Mouse (Mus musculus) myocyte (in vitro differentiated cells): ENCODE measurements around the gene Pank1.

Source experiments
- E2F4 ChIP-seq: IDR thresholded peaks from one replicate; pipeline ENCODE4 v1.6.1; 2011; ENCODE audit warnings: mild to moderate bottlenecking, control low read depth, moderate library complexity; ENCODE audit not compliant: insufficient read depth
- MAX ChIP-seq: IDR thresholded peaks from one replicate; pipeline ENCODE4 v1.6.1; 2011; ENCODE audit warnings: low read depth, mild to moderate bottlenecking, control low read depth
- MYOD1 ChIP-seq, 3 experiments: IDR thresholded peaks; one replicate each; pipeline ENCODE4 v1.6.1; 2011; ENCODE audit warnings: control low read depth in 2 of 3, low read depth in 2 of 3, mild to moderate bottlenecking in 2 of 3, moderate library complexity in 1 of 3; ENCODE audit not compliant: insufficient read length in 2 of 3, control insufficient read depth in 1 of 3
- MYOG ChIP-seq, 3 experiments: IDR thresholded peaks; one replicate each; pipeline ENCODE4 v1.6.1; 2011; ENCODE audit warnings: control low read depth in 2 of 3, low read depth in 2 of 3, mild to moderate bottlenecking in 2 of 3; ENCODE audit not compliant: insufficient read length in 2 of 3, control insufficient read depth in 1 of 3, insufficient read depth in 1 of 3
- POLR2A ChIP-seq: IDR thresholded peaks from one replicate; pipeline ENCODE4 v1.6.1; 2011; ENCODE audit warnings: low read depth, mild to moderate bottlenecking, control low read depth, moderate library complexity; ENCODE audit not compliant: insufficient read length
- REST ChIP-seq: IDR thresholded peaks from one replicate; pipeline ENCODE4 v1.6.1; 2011; ENCODE audit warnings: mild to moderate bottlenecking, control low read depth, moderate library complexity; ENCODE audit not compliant: insufficient read depth, insufficient read length
- TCF12 ChIP-seq: IDR thresholded peaks from one replicate; pipeline ENCODE4 v1.6.1; 2011; ENCODE audit warnings: mild to moderate bottlenecking, control low read depth; ENCODE audit not compliant: poor library complexity, insufficient read depth, severe bottlenecking
- USF1 ChIP-seq: IDR thresholded peaks from one replicate; pipeline ENCODE4 v1.6.1; 2011; ENCODE audit warnings: low read depth, mild to moderate bottlenecking, control low read depth, moderate library complexity

DNA sequence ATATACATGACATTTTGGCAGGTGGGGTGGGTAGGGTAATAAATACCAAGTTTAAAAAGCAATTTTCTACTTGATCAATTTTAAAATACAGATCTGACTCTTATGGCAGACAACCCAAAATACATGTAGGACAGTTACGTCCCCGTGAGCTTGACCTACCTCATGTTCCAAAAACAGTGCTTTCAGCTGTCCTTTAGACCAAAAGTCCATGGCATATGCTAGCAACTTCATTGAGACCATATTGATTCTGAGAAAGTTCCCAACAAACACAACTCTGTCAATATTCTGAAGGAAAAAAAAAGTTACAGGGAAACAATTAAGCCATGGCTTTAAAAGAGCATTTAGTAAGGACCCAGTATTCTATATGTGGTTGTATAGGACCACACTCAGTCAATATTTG, 65.7 kb downstream of the Pank1 start:
- TF ChIP-seq POLR2A (no peak), E2F4 (no peak), MYOG (IDR thresholded peaks at IDR 0.05; ENCODE audit: control insufficient read depth in 1 of 3, insufficient read depth in 1 of 3, insufficient read length in 2 of 3, low read depth in 2 of 3) (no peak), TCF12 (no peak), USF1 (no peak), MYOD1 (IDR thresholded peaks at IDR 0.05; ENCODE audit: control insufficient read depth in 1 of 3, insufficient read length in 2 of 3, low read depth in 2 of 3) (no peak), REST (no peak), MAX (no peak)
